Mouse (Mus musculus) Patski (cell line): ENCODE measurements around the gene Inmt. TPM values are rescaled to one million over a fixed set of nuclear protein-coding genes. Genes with fewer than 3 reads are reported as not detected.
"Not testable (repeated sequence)": the region's sequence is repeated elsewhere in the genome, so short reads cannot be mapped to it uniquely, and the experiment has no call there.

Experiments
- ATAC-seq: fragments of 100-300 bp; one replicate; pipeline ENCODE4 v1.8.0; 2021
- CTCF ChIA-PET: fragments of 350-600 bp; sonication (Branson Sonifier 250); formaldehyde crosslinking; loops from one replicate; lab custom pipeline; 2022; ENCODE audit warnings: inconsistent platforms; lab: Charles Lee
- POLR2A ChIA-PET: fragments of 350-600 bp; sonication (Branson Sonifier 250); formaldehyde crosslinking; loops from one replicate; lab custom pipeline; 2022; ENCODE audit warnings: antibody characterized with exemption, inconsistent platforms; lab: Charles Lee
- DNase-seq: peaks from one replicate; pipeline ENCODE4 v3.0.0-alpha.2; 2011; ENCODE audit warnings: low read depth, low spot score
- H3K27me3 ChIP-seq: fragments of 371-371 bp; one replicate; pipeline ENCODE4 v1.5.1; 2021
- CTCF ChIP-seq: fragments of 100-300 bp; IDR thresholded peaks from one replicate; pipeline ENCODE4 v1.5.1; 2021
- in situ Hi-C: fragments of 300-500 bp; cut with MboI; formaldehyde crosslinking; loops from 3 replicates; pipeline ENCODE4 v1.11.1; 2018; ENCODE audit warnings: low pct_unique_long_range_greater_than_20kb, mixed read lengths
- polyA plus RNA-seq: library from polyadenylated mRNA; unstranded; gene quantifications from one replicate; pipeline ENCODE4 v1.2.3, GENCODE M21; 2021

Inmt gene
- polyA plus RNA-seq, 1 experiment from 2014 or later, result 309 TPM

DNA sequence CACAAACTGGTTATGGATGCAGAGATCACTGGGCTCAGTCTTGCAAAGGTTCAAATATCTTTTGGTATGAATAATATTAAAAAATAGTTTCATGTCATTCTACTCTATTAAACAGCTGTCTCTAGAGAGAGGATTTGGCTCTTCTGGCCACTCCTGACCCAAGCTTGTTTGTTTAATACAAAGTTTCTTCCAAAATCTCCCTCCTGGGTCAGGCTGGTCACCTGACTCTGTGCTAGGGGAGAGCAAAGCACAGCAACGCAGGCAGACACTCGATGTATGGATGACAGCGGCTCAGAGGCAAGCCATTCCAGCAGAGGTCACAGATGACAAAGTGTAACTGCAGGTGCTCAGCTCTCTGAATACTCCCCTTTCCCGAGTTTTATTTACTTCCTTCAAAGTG, 16.7 kb upstream of the Inmt start:
- ChIA-PET POLR2A (no interaction called here), CTCF (no interaction called here)
- in situ Hi-C loops, result no loop called here
- TF ChIP-seq CTCF, result no peak
- no peak for DNase-seq
- H3K27me3 ChIP-seq, result no peaks in the 10 kb centered on the region
- no peak for ATAC-seq

- ChIA-PET CTCF (no interaction called here), POLR2A (interaction anchor here (0.7 kb wide), 1 partner anchor 25 kb away, joined by 6 read pairs; no protein-coding TSS in a partner anchor)
- TF ChIP-seq CTCF, result no peak
- in situ Hi-C loops, result no loop called here
- no peaks in the 10 kb centered on the region for H3K27me3 ChIP-seq
- ATAC-seq, result no peak
- no peak for DNase-seq
These were observed 14.6 kb upstream of the Inmt start for GRCm38 (mm10) chr6:55189406-55189805.

GRCm38 (mm10) chr6:55187827-55188226, 13.0 kb upstream of the Inmt start:
- CTCF ChIA-PET, ATAC-seq, H3K27me3 ChIP-seq, POLR2A ChIA-PET, in situ Hi-C loops, DNase-seq: not testable (repeated sequence)

- DNase-seq, result no peak
- in situ Hi-C loops, result no loop called here
- CTCF ChIA-PET, result interaction anchor here (0.8 kb wide), 1 partner anchor 16 kb away, joined by 3 read pairs; no protein-coding TSS in a partner anchor
- POLR2A ChIA-PET, result interaction anchor here (1.2 kb wide), 1 partner anchor 191 kb away, joined by 4 read pairs; no protein-coding TSS in a partner anchor
- ATAC-seq, result no peak
- no peak for TF ChIP-seq CTCF
- no peaks in the 10 kb centered on the region for H3K27me3 ChIP-seq
These were observed 8.0 kb upstream of the Inmt start for GRCm38 (mm10) chr6:55182655-55183430.

DNA sequence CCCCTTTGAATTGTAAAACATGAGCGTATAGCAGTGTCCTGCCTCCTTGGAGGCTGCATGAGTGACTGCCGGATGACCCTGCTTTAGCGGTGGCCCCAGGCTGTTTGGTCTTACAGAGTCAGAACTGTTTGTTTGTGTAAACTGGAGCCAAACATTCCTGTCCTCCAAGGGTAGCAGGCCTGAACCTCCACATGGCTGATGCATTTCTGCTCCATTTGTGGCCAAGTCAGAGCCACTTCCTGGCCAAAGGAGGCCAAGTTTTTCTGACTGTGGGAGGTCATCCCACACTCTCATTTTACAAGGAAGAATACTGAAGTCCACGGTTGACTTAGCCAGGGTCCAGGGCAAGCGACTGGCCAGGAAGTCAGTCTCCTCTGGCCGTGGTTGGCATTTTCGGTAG, 4.7 kb upstream of the Inmt start:
- in situ Hi-C loops, result no loop called here
- CTCF ChIA-PET, result no interaction called here
- no peaks in the 10 kb centered on the region for H3K27me3 ChIP-seq
- peak; percentile 70 for DNase-seq
- no peak for TF ChIP-seq CTCF
- peak; percentile 87 for ATAC-seq
- POLR2A ChIA-PET, result no interaction called here

DNA sequence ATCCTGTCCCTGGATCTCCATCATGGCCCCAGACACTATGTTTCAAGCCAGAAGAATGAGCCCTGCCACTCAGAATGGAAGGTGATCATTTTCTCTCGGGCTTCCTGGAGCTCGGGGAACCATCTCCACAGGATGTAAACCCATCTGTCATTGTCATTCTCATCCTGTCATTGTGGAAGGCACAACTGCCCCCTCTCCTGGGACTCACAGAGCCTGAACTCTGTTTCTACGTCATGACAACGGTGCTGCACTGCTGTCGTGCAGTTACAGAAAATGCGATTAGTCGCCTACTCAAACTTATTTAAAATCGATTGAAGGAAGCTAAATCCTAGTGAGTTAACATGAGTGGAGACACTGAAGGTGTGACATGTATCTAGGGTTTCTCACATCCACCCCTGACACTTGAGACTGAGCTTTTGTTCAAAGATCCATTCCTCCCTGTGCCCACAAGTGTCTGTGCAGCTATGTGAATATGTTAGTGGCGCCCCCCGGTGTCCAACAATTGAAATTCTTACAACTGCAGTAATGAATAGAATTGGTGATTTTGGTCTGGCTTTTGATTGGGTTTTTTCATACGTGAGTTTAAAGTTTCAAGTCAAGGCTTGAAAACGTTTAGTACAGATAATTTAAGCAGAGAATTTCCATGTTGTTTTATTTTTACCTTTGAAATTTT, 2.4 kb upstream of the Inmt start:
- POLR2A ChIA-PET, result no interaction called here
- H3K27me3 ChIP-seq, result no peaks in the 10 kb centered on the region
- peak; percentile 62 for TF ChIP-seq CTCF
- in situ Hi-C loops, result no loop called here
- ATAC-seq, result no peak
- DNase-seq, result no peak
- CTCF ChIA-PET, result interaction anchor here (1.0 to 1.8 kb wide), 4 partner anchors 10 to 161 kb away, joined by 3 to 6 read pairs (median 4); no protein-coding TSS in a partner anchor

DNA sequence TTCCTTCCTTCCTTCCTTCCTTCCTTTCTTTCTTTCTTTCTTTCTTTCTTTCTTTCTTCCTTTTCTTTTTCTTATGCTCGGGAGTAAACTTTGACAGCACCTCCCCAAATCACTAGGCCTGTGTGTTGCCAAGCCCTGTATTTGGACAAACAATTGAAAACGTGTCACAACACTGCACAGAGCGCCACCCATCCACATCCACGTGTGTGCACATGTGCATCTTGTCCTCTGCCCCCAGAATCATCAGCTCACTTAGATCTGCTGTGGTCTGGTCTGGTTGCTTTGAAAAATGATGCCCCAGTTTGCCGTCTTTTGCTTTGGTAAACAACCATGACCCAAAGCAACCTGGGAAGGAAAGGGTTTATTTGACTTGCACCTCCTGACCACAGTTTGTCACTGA, 1.0 kb upstream of the Inmt start:
- ATAC-seq, result no peak
- in situ Hi-C loops, result no loop called here

DNA sequence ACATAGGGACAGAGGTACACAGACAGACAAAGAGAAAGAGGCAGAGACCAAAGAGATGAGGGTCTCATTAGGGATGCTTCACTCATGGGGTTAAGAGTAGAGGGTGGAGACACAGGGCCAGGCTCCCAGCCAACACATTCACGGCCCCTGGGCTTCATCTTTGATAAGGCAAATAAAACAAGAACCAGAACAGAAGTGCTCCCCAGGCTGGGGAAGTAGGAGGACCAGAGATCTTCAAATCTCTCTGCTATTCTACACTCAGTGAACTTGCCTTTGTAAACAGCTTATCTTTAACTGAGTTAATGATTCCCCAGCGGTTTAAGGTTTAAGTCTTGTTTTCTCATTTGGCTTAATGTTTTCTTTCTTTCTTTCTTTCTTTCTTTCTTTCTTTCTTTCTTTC, 613 bp upstream of the Inmt start:
- no peak for ATAC-seq
- in situ Hi-C loops, result no loop called here
- ChIA-PET CTCF (no interaction called here), POLR2A (interaction anchor here (1.3 kb wide), 1 partner anchor 169 kb away, joined by 3 read pairs; no protein-coding TSS in a partner anchor)
- DNase-seq, result no peak
- H3K27me3 ChIP-seq, result no peaks in the 10 kb centered on the region
- TF ChIP-seq CTCF, result no peak

More for the DNA sequence above, 1.0 kb upstream of the Inmt start:
- ChIA-PET CTCF (no interaction called here), POLR2A (interaction anchor here (1.3 kb wide), 1 partner anchor 168 kb away, joined by 3 read pairs; no protein-coding TSS in a partner anchor)
- H3K27me3 ChIP-seq, result no peaks in the 10 kb centered on the region
- TF ChIP-seq CTCF, result no peak
- DNase-seq, result no peak

DNA sequence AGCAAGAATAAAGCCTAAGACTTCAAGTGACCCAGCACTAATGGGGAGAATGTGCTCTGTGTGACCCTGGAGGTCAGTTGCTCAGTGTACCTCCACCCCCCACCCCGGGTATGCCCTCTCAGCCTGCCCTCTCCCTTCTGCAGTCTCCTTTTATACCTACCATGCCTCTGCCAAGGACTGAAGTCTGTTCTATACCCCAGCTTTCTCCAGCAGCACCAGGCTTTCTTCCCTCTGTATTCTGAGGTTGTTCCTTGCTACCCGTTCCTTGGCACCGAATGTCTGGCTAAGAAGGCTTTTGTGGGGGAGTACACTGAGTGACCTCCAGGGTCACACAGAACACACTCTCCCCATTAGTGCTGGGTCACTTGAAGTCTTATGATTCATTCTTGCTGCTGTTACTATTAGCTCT, 898 bp downstream of the Inmt start:
- in situ Hi-C loops, result no loop called here
- ChIA-PET POLR2A (no interaction called here), CTCF (interaction anchor here (1.0 to 1.4 kb wide), 3 partner anchors 30 to 158 kb away, joined by 3 to 5 read pairs (median 4); no protein-coding TSS in a partner anchor)
- no peak for TF ChIP-seq CTCF
- H3K27me3 ChIP-seq, result no peaks in the 10 kb centered on the region
- ATAC-seq (no peak), DNase-seq (no peak)

- CTCF ChIA-PET, result interaction anchor here (1.4 kb wide), 1 partner anchor 157 kb away, joined by 5 read pairs; no protein-coding TSS in a partner anchor
- no peaks in the 10 kb centered on the region for H3K27me3 ChIP-seq
- DNase-seq (no peak), ATAC-seq (no peak)
- in situ Hi-C loops, result no loop called here
- POLR2A ChIA-PET, result no interaction called here
- TF ChIP-seq CTCF, result no peak
These were observed 1.7 kb downstream of the Inmt start for GRCm38 (mm10) chr6:55173171-55173570.

DNA sequence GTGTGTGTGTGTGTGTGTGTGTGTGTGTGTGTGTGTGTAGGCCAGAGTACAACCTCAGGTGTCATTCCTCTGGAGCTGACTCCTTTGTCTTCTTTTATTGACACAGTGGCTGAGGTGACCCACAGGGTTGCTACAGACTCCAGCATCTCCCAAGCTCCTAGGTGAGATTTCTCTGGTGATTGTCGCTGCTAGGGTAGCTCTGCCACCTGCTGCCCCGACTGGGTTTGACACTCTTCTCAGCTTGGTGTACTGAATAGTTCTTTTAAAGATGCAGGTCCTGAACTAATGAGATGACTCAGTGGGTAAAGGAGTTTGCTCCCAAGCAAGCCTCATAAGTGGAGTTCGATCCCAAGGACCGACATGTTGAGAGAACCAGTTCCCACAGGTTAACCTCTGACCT, 3.2 kb downstream of the Inmt start:
- no peak for DNase-seq
- peak; percentile 41 for TF ChIP-seq CTCF
- CTCF ChIA-PET, result no interaction called here
- in situ Hi-C loops, result no loop called here
- ATAC-seq, result no peak
- H3K27me3 ChIP-seq, result no peaks in the 10 kb centered on the region
- POLR2A ChIA-PET, result no interaction called here
